Mouse (Mus musculus) ES-E14 (cell line): ENCODE data around the gene Slc38a7. TPM values are rescaled to one million over a fixed set of nuclear protein-coding genes. Genes with fewer than 3 reads are reported as not detected.
"Not testable (repeated sequence)": the region's sequence is repeated elsewhere in the genome, so short reads cannot be mapped to it uniquely, and the experiment has no call there.

Experiments
- DNase-seq: peaks from one replicate; pipeline ENCODE4 v3.0.0-alpha.2; 2013; ENCODE audit warnings: low read depth, low spot score
- H3K27ac ChIP-seq: 2 replicates; pipeline ENCODE4 v1.5.1; 2012; ENCODE audit warnings: low read depth, mild to moderate bottlenecking, low read length, moderate library complexity, mixed read lengths; ENCODE audit not compliant: poor library complexity, insufficient read depth, severe bottlenecking
- H3K36me3 ChIP-seq: 2 replicates; pipeline ENCODE4 v1.6.1; 2012; ENCODE audit warnings: mild to moderate bottlenecking, low read length, moderate library complexity, mixed read lengths; ENCODE audit not compliant: control insufficient read depth, poor library complexity, insufficient read depth, severe bottlenecking
- H3K4me1 ChIP-seq, 2 experiments: fragments of 150-350 bp in 1 of 2; sonication (generic) in 1 of 2; 2 replicates each; pipeline ENCODE4 v1.6.1; 2012; ENCODE audit warnings: low read length in 2 of 2, mild to moderate bottlenecking in 1 of 2, mixed read lengths in 1 of 2; ENCODE audit not compliant: control insufficient read depth in 2 of 2, insufficient read depth in 2 of 2, poor library complexity in 1 of 2
- H3K4me3 ChIP-seq, 2 experiments: fragments of 150-350 bp in 1 of 2; sonication (generic) in 1 of 2; 2 replicates each; pipeline ENCODE4 v1.5.1; 2012; ENCODE audit warnings: low read length in 2 of 2, low read depth in 1 of 2, mild to moderate bottlenecking in 1 of 2, mixed read lengths in 1 of 2; ENCODE audit not compliant: insufficient read depth in 1 of 2, poor library complexity in 1 of 2, severe bottlenecking in 1 of 2
- H3K9ac ChIP-seq: 2 replicates; pipeline ENCODE4 v1.6.1; 2012; ENCODE audit warnings: low read depth, mild to moderate bottlenecking, low read length, mixed read lengths; ENCODE audit not compliant: poor library complexity, insufficient read depth, severe bottlenecking
- H3K9me3 ChIP-seq: fragments of 150-350 bp; sonication (generic); 2 replicates; pipeline ENCODE4 v1.6.1; 2012; ENCODE audit warnings: low read depth, mild to moderate bottlenecking, low read length; ENCODE audit not compliant: control insufficient read depth, insufficient read depth
- CHD2 ChIP-seq: IDR thresholded peaks from 2 replicates; pipeline ENCODE4 v1.6.1; 2014; ENCODE audit warnings: mild to moderate bottlenecking, low read depth, low read length, inconsistent platforms
- HCFC1 ChIP-seq: IDR thresholded peaks from 2 replicates; pipeline ENCODE4 v1.6.1; 2012; ENCODE audit warnings: low read length, inconsistent platforms, borderline replicate concordance; ENCODE audit not compliant: insufficient read depth
- MAFK ChIP-seq: IDR thresholded peaks from 2 replicates; pipeline ENCODE4 v1.6.1; 2014; ENCODE audit warnings: mild to moderate bottlenecking, low read depth, low read length, inconsistent platforms; ENCODE audit not compliant: insufficient read depth
- ZC3H11A ChIP-seq: IDR thresholded peaks from 2 replicates; pipeline ENCODE4 v1.6.1; 2012; ENCODE audit warnings: low read depth, mild to moderate bottlenecking, inconsistent platforms, low read length, borderline replicate concordance
- ZNF384 ChIP-seq: IDR thresholded peaks from 2 replicates; pipeline ENCODE4 v1.6.1; 2012; ENCODE audit warnings: low read depth, low read length, inconsistent platforms
- in situ Hi-C, 2 experiments: fragments of 600-800 bp; cut with MboI; formaldehyde crosslinking; loops; one replicate each; pipeline ENCODE4 v1.15.1; 2025; ENCODE audit warnings: low sequenced_read_pairs in 2 of 2, inconsistent platforms in 1 of 2; ENCODE audit not compliant: unreplicated experiment in 2 of 2
- total RNA-seq: library from RNA; depleted of rRNA; stranded (reverse); fragments of 300-350 nt; gene quantifications from 2 replicates; pipeline ENCODE4 v1.2.3, GENCODE M21; 2012

Gene Slc38a7
- total RNA-seq, 1 experiment: 47.9 TPM

GRCm38 (mm10) chr8:95878176-95878962 is 25.0 kb upstream of the Slc38a7 start:
- Histone ChIP-seq H3K36me3 (peaks cover 27% of the 10 kb centered on the region), H3K27ac (peak overlapping the region; percentile 29; the same call in 1 of the 2 replicates), H3K4me1 (peaks cover 0 to 7% of the 10 kb centered on the region in 2 experiments; a peak in 3 of 4 replicates), H3K9ac (no peak overlapping the region), H3K4me3 (no peak overlapping the region), H3K9me3 (no peaks in the 10 kb centered on the region)
- in situ Hi-C loops: no loop called here
- peak; percentile 77 for DNase-seq
- no peak for TF ChIP-seq ZNF384

GRCm38 (mm10) chr8:95875270-95875669 is 21.9 kb upstream of the Slc38a7 start:
- Histone ChIP-seq H3K27ac (no peak overlapping the region), H3K4me3 (no peak overlapping the region), H3K4me1 (peaks cover 0 to 7% of the 10 kb centered on the region in 2 experiments; a peak in 3 of 4 replicates), H3K36me3 (peaks cover 36% of the 10 kb centered on the region), H3K9ac (no peak overlapping the region), H3K9me3 (no peaks in the 10 kb centered on the region)
- DNase-seq: no peak
- in situ Hi-C loops: no loop called here
- no peak for TF ChIP-seq ZC3H11A
- TF ChIP-seq ZNF384: no peak
- TF ChIP-seq HCFC1: no peak
- TF ChIP-seq CHD2: no peak
- TF ChIP-seq MAFK: no peak

- TF ChIP-seq MAFK (no peak), HCFC1 (no peak), ZNF384 (no peak), ZC3H11A (no peak), CHD2 (no peak)
- DNase-seq: no peak
- no peak overlapping the region for H3K27ac ChIP-seq
These were observed 18.4 kb upstream of the Slc38a7 start for GRCm38 (mm10) chr8:95871690-95872089.

GRCm38 (mm10) chr8:95864851-95865250 is 11.5 kb upstream of the Slc38a7 start:
- in situ Hi-C loops, H3K4me3 ChIP-seq, H3K27ac ChIP-seq, H3K9ac ChIP-seq, H3K9me3 ChIP-seq, DNase-seq, H3K4me1 ChIP-seq: not testable (repeated sequence)
- peaks cover 29% of the 10 kb centered on the region for H3K36me3 ChIP-seq

More at GRCm38 (mm10) chr8:95871690-95872089, 18.4 kb upstream of the Slc38a7 start:
- H3K36me3 ChIP-seq: peaks cover 50% of the 10 kb centered on the region
- H3K4me3 ChIP-seq: no peak overlapping the region
- H3K9ac ChIP-seq: no peak overlapping the region
- in situ Hi-C loops: no loop called here
- H3K4me1 ChIP-seq: no peaks in the 10 kb centered on the region
- no peaks in the 10 kb centered on the region for H3K9me3 ChIP-seq

GRCm38 (mm10) chr8:95863761-95864440 is 10.6 kb upstream of the Slc38a7 start:
- peaks cover 23% of the 10 kb centered on the region for H3K36me3 ChIP-seq
- H3K4me3 ChIP-seq, H3K27ac ChIP-seq, H3K4me1 ChIP-seq, H3K9ac ChIP-seq, DNase-seq, H3K9me3 ChIP-seq, in situ Hi-C loops: not testable (repeated sequence)
